Mouse (Mus musculus) stomach, postnatal 0 days (tissue): ENCODE data around the gene Vsig4. TPM values are rescaled to one million over a fixed set of nuclear protein-coding genes. Genes with fewer than 3 reads are reported as not detected.
A peak's percentile ranks its signal among the peaks of the same experiment; 100 is the strongest.

ENCODE experiments used
- ATAC-seq: fragments of 200-750 bp; cut with Nextera tagmentation; 2 replicates; pipeline ENCODE4 v1.8.0; 2017; ENCODE audit not compliant: low FRiP score, low TSS enrichment
- DNase-seq: peaks from one replicate; pipeline ENCODE4 v3.0.0-alpha.2; 2016; ENCODE audit warnings: low spot score
- H3K27ac ChIP-seq: fragments of 300-500 bp; sonication (generic); replicated peaks from 2 replicates; pipeline ENCODE4 v1.5.1; 2014; ENCODE audit warnings: mild to moderate bottlenecking, control low read depth
- H3K27me3 ChIP-seq: fragments of 300-500 bp; sonication (generic); 2 replicates; pipeline ENCODE4 v1.6.1; 2014; ENCODE audit warnings: low read length; ENCODE audit not compliant: control insufficient read depth, insufficient read depth
- H3K36me3 ChIP-seq: fragments of 300-500 bp; sonication (generic); 2 replicates; pipeline ENCODE4 v1.6.1; 2014; ENCODE audit warnings: low read length, mixed read lengths; ENCODE audit not compliant: control insufficient read depth, insufficient read depth
- H3K4me1 ChIP-seq: fragments of 300-500 bp; sonication (generic); replicated peaks from 2 replicates; pipeline ENCODE4 v1.6.1; 2014; ENCODE audit warnings: antibody characterized with exemption; ENCODE audit not compliant: control insufficient read depth, insufficient read depth
- H3K4me2 ChIP-seq: fragments of 300-500 bp; sonication (generic); replicated peaks from 2 replicates; pipeline ENCODE4 v1.6.1; 2014; ENCODE audit warnings: low read depth, mild to moderate bottlenecking, control low read depth, moderate library complexity
- H3K4me3 ChIP-seq: fragments of 300-500 bp; sonication (generic); 2 replicates; pipeline ENCODE4 v1.5.1; 2014; ENCODE audit warnings: low read depth, low read length, control low read depth
- H3K9ac ChIP-seq: fragments of 300-500 bp; sonication (generic); 2 replicates; pipeline ENCODE4 v1.6.1; 2014; ENCODE audit warnings: mild to moderate bottlenecking, low read length, control low read depth, mixed read lengths
- H3K9me3 ChIP-seq: fragments of 300-500 bp; sonication (generic); 2 replicates; pipeline ENCODE4 v1.6.1; 2016; ENCODE audit warnings: low read length; ENCODE audit not compliant: control insufficient read depth
- CTCF ChIP-seq: IDR thresholded peaks from 2 replicates; pipeline ENCODE4 v1.5.1; 2016; ENCODE audit warnings: antibody characterized with exemption, low read depth, mild to moderate bottlenecking, moderate library complexity
- EP300 ChIP-seq: optimal IDR thresholded peaks from 2 replicates; pipeline ENCODE3; 2016; ENCODE audit warnings: antibody characterized with exemption
- WGBS: fragments of 180-500 bp; shearing (Covaris S2); extraction: QIAGEN DNeasy Blood & Tissue Kit; methylation state at CpG from one replicate; pipeline ENCODE4 v1.1.7; 2014; 5-methylcytosine and 5-hydroxymethylcytosine counted together
- polyA plus RNA-seq: library from polyadenylated mRNA; unstranded; fragments of >200 nt; fragmentation: Nextera tagmentation; extraction: Ambion mirVana; gene quantifications from 2 replicates; pipeline ENCODE4 v1.2.1, GENCODE M21; 2015

Gene Vsig4
- polyA plus RNA-seq, result 0.06 TPM in 1 of 2 replicates, not detected in the other

DNA sequence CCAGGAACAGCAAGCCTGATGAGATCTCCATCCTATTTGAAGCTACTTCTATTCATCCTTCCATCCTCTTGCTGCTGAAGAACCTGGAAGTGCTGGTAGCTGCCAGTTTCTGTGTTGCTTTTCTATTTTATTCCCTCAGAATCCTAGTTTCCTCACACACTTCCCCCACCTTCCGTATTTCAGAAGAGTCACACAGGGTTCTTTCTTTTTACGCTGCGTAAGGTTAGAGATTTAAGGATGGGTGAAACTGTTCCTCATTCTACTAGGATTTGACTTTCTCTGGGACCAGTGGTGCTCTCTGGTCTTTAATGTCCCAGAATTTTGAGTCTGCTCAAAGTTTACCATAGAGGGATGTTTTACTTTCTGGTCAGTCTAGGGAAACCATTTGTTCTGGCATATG lies at the start of gene Vsig4:
Gene Vsig4 (minus strand): TSS at position 101 of the 400 bp plus-strand sequence.
- 89% methylated on average over 3 of the region's 3 CpGs for WGBS
- Histone ChIP-seq H3K27ac (no peak within 1 kb of the TSS), H3K36me3 (no peaks in the 10 kb centered on the region), H3K4me2 (no peak within 1 kb of the TSS), H3K9me3 (no peaks in the 10 kb centered on the region), H3K9ac (no peak within 1 kb of the TSS), H3K4me1 (no peaks in the 10 kb centered on the region), H3K4me3 (no peak within 1 kb of the TSS), H3K27me3 (no peaks in the 10 kb centered on the region)
- DNase-seq (no peak), ATAC-seq (no peak)
- no peak for TF ChIP-seq CTCF
- TF ChIP-seq EP300, result no peak

DNA sequence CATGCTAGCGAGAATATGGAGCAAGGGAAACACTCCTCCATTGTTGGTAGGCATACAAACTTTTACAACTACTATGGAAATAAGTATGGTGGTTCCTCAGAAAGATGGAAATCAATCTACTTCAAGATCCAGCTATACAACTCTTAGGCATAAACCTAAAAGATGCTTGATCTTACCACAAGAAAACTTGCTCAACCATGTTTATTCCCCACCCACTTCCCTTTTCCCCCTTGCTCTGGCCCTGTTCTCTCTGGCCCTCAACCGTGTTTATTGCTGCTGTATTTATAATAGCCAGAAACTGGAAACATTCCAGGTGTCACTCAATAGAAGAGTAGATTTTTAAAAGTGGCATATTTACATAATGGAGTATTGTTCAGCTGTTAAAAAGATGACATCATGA lies 45.9 kb upstream of the Vsig4 start:
- H3K27ac ChIP-seq, result no peak overlapping the region
- no peaks in the 10 kb centered on the region for H3K27me3 ChIP-seq
- no peak overlapping the region for H3K4me3 ChIP-seq
- DNase-seq (no peak), ATAC-seq (no peak)
- no peaks in the 10 kb centered on the region for H3K9me3 ChIP-seq
- TF ChIP-seq EP300 (no peak), CTCF (no peak)
- no peaks in the 10 kb centered on the region for H3K4me1 ChIP-seq
- H3K36me3 ChIP-seq, result no peaks in the 10 kb centered on the region
- WGBS, result 59% methylated on average over 2 of the region's 2 CpGs
- no peak overlapping the region for H3K9ac ChIP-seq
- no peak overlapping the region for H3K4me2 ChIP-seq

DNA sequence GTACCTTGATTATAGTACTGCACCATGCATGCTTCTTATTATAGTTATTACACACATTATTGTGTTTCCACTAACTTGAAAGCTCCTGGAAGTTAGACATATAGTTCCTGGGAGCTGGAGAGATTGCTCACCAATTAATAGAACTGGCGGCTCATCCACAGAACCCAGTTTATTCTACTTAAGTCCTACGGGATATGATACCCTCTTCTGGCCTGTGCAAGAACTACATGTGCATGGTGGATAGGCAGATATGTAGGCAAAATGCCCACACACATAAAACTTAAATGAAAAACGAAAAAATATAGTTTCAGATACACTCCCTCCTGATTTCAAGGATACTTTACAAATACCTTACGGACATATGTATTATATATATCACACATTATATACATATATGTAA lies 36.5 kb upstream of the Vsig4 start:
- TF ChIP-seq CTCF, result peak; percentile 46
- TF ChIP-seq EP300, result no peak
- Histone ChIP-seq H3K4me1 (no peaks in the 10 kb centered on the region), H3K4me2 (no peak overlapping the region), H3K36me3 (no peaks in the 10 kb centered on the region), H3K9me3 (no peaks in the 10 kb centered on the region), H3K9ac (no peak overlapping the region), H3K4me3 (no peak overlapping the region), H3K27ac (no peak overlapping the region), H3K27me3 (no peaks in the 10 kb centered on the region)
- ATAC-seq (no peak), DNase-seq (no peak)
- 37% methylated on average over 4 of the region's 4 CpGs for WGBS

DNA sequence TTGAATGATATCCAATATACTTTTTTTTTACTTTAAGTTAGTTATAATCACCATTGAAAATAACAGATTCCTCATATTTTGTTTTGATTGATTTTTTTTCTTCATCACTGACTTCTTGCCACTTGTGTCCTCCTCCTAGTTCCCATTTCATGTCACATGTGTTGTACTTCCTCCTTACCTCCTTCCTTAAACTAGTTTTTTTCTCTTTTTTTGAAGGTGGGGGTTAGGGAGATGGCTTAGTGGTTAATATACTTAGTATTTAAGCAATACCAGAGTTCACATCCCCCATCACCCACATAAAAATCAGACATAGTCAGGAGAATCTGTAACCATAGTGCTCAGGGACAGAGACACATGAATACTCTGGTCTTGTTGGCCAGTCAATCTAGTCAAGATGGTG lies 36.7 kb downstream of the Vsig4 start:
- ATAC-seq (no peak), DNase-seq (no peak)
- Histone ChIP-seq H3K27ac (no peak overlapping the region), H3K4me3 (no peak overlapping the region), H3K4me1 (no peaks in the 10 kb centered on the region), H3K4me2 (no peak overlapping the region), H3K9ac (no peak overlapping the region), H3K9me3 (no peaks in the 10 kb centered on the region), H3K36me3 (no peaks in the 10 kb centered on the region), H3K27me3 (no peaks in the 10 kb centered on the region)
- no peak for TF ChIP-seq CTCF
- no peak for TF ChIP-seq EP300

DNA sequence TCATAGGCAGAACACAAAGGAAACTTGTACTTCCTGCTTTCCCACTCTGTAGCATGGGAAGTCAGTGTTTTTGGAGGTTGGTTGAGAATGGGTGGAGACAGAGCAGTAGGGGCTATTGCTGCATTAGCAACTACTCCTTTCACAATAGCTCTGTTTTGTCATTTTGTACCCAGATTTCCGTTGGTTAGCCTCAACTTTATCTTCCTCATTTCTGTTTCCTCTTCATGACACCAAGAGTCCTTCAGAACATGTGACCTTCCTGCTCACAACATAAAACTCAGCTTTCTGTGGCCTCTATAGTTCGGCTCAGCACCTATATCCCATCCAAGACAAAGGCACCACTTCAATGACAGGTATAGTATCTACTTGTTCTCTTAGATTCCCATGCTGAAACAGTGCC lies 53.6 kb downstream of the Vsig4 start:
- Histone ChIP-seq H3K9me3 (no peaks in the 10 kb centered on the region), H3K27me3 (no peaks in the 10 kb centered on the region), H3K36me3 (no peaks in the 10 kb centered on the region), H3K27ac (no peak overlapping the region), H3K4me3 (no peak overlapping the region), H3K4me2 (no peak overlapping the region), H3K9ac (no peak overlapping the region), H3K4me1 (no peaks in the 10 kb centered on the region)
- ATAC-seq (no peak), DNase-seq (no peak)
- TF ChIP-seq CTCF, result no peak
- TF ChIP-seq EP300, result no peak
- 68% methylated on average over 2 of the region's 2 CpGs for WGBS

DNA sequence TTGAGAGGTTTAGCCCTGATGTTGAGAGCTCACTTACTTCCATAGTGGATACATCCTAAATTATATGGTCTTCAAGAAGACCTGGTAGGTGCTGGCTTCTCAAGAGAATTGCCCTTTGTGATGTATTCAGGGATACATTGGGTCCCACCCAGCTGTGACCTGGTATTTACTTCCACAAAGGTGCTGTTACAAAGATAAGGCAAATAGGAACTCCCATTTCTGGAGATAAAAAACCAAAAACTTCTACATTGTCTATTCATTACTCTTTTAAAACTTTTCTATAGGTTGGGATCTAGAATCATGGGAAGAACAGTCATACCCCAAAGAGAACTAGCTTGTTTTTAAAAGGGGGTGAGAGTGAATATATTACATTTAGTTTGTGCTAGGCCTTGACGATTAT lies 54.2 kb downstream of the Vsig4 start:
- 84% methylated on average over 1 of the region's 1 CpGs for WGBS
- Histone ChIP-seq H3K9me3 (no peaks in the 10 kb centered on the region), H3K4me2 (no peak overlapping the region), H3K27ac (no peak overlapping the region), H3K9ac (no peak overlapping the region), H3K4me1 (no peaks in the 10 kb centered on the region), H3K27me3 (no peaks in the 10 kb centered on the region), H3K36me3 (no peaks in the 10 kb centered on the region), H3K4me3 (no peak overlapping the region)
- ATAC-seq (no peak), DNase-seq (no peak)
- TF ChIP-seq EP300, result no peak
- no peak for TF ChIP-seq CTCF

DNA sequence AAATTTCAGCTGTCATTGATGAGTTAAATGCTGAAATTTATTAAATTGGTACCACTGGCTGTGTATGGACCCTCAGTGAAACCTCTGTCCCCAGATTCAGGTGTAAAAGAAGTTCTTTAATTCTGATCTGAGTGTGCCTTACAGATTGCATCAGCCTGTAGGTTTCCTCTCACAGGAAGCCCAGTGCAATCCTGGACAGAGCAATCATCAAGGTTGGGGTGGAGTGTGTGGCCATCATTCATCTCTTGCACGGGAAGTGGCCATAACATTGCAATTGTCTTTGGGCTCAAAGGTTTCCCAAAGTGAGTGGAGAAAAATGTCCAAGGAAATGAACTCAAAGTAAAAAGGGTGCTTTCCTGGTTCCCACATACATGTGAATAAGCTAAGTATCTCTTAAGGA lies 57.5 kb downstream of the Vsig4 start:
- no peak for ATAC-seq
- H3K4me3 ChIP-seq, result no peak overlapping the region
- no peaks in the 10 kb centered on the region for H3K4me1 ChIP-seq
- no peak overlapping the region for H3K27ac ChIP-seq
- H3K4me2 ChIP-seq, result no peak overlapping the region
- H3K9ac ChIP-seq, result no peak overlapping the region
- H3K27me3 ChIP-seq, result no peaks in the 10 kb centered on the region
- H3K36me3 ChIP-seq, result no peaks in the 10 kb centered on the region
- no peak for DNase-seq
- 58% methylated on average over 1 of the region's 1 CpGs for WGBS
- H3K9me3 ChIP-seq, result no peaks in the 10 kb centered on the region
- TF ChIP-seq EP300 (no peak), CTCF (no peak)
